Mouse (Mus musculus) c-Kit-negative CD71-positive TER-119-positive erythroid progenitor cells, embryonic 14.5 days (primary cell): ENCODE measurements around the gene Snai1.

Experiments used
- DNase-seq: peaks from one replicate; pipeline ENCODE4 v3.0.0-alpha.2; 2013; ENCODE audit warnings: low read depth, low spot score

Gene Snai1

DNA sequence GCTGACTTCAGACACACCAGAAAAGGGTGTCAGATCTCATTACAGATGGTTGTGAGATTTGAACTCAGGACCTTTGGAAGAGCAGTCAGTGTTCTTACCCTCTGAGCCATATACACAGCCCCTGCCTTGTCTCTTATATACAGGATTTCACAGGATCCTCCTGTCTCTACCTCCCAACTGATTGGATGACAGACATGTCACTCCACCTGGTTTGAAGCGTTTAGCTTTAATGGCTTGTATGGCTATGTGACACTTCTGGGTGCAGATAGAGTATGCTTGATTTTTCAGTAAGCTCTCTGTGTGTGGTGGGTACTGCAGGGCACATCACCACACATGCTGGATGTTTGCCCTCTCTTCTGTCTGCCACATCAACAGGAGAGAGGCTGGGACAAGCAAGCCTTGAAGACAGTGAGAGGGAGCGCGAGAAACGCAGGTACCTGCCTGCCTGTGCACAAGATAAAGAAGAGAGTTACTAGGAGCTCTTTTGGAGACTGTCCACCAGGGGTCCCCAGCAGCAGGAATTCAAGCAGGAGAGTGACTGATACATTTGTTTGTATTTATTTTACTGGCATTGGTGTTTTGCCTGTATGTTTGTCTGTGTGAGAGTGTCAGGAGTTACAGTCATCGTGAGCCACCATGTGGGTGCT lies 18.3 kb upstream of the Snai1 start:
- no peak for DNase-seq

DNA sequence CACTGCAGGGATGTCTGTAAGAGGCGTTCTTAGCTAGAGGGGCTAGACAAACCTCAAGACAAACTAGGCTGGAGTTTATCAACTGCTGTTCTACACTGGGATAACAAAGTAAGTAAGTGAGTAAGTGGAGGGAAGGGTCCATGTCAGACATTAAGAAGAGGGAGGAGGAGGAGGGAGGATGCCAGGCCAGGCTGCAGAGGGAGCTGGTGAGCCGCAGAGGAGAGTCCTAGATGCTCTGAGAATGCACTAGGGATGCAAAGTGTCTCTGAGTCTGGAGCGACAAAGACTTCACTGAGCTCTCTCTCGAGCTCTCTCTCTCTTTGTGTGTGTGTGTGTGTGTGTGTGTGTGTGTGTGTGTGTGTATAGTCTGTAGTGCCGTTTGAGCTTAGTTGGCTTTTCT lies 9.7 kb upstream of the Snai1 start:
- DNase-seq = no peak

- no peak for DNase-seq
Observed at GRCm38 (mm10) chr2:167529935-167530513, 8.0 kb upstream of the Snai1 start.

DNA sequence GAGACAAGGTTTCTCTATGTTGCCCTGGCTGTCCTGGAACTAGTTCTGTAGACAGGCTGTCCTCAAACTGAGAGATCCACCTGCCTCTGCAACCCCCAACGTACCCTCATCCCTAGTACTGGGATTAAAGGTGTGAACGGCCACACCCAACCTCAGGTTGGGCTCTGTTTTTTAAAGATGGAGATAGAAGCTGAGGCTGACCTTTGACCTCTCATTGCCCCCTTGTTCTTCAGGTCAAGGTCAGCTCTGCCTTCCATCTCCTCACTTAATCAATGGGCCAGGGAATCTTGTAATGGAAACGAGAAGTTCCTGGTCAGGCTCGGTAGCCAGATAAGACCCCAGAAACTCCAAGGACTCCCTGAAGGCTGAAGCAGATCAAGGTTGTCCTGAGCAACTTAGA lies 7.5 kb upstream of the Snai1 start:
- no peak for DNase-seq

- no peak for DNase-seq
Observed at GRCm38 (mm10) chr2:167532131-167532530, 5.9 kb upstream of the Snai1 start.

DNA sequence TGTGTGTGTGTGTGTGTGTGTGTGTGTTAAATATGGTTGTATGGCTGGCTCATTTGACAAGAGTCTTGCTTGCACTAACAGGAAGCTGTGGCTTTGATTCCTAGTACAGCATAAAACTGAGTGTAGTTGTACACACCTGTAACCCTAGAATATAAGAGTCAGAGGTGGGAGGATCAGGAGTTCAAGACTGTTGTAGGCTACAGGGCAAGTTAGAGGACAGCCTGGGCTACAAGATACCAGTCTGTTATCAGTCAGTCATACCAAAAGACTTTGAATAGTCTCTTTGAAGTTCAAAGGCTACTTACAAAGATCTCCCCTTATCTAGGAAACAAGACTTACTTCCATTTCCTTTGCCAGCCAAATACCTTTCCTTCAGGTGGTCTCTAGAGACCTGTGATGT lies 4.1 kb upstream of the Snai1 start:
- DNase-seq = no peak

DNA sequence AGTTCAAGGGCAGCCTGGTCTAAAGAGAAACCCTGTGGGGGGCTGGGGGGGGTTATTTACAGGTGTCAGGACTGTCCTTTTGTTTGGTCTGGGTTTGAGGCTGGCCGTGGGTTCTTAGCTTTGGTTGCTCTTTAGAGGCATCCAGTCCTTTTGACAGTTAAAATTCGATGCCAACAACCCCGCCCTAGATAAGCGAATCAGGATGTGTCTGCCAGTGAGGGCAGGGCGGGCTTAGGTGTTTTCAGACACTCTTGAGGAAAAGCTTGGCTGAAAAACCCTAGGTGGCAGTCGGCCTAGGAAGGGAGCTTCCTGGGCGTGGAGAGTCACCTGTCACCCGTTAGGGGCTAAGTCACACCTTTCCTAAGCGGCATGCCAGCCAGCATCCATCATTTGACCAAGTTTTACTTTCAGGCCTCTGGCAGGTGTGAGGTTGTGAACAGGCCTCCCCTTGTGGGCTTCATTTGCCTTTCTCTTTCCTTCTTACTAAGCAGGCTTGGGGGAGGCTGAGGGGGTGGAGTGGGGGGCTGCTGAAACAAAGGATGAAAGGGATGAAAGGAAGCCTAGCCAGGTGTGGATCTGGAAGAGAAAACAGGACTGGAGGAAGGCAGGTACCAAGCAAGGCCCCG lies 1.6 kb upstream of the Snai1 start:
- DNase-seq = no peak

GRCm38 (mm10) chr2:167538671-167539306 lies 794 bp downstream of the Snai1 start:
- no peak for DNase-seq

DNA sequence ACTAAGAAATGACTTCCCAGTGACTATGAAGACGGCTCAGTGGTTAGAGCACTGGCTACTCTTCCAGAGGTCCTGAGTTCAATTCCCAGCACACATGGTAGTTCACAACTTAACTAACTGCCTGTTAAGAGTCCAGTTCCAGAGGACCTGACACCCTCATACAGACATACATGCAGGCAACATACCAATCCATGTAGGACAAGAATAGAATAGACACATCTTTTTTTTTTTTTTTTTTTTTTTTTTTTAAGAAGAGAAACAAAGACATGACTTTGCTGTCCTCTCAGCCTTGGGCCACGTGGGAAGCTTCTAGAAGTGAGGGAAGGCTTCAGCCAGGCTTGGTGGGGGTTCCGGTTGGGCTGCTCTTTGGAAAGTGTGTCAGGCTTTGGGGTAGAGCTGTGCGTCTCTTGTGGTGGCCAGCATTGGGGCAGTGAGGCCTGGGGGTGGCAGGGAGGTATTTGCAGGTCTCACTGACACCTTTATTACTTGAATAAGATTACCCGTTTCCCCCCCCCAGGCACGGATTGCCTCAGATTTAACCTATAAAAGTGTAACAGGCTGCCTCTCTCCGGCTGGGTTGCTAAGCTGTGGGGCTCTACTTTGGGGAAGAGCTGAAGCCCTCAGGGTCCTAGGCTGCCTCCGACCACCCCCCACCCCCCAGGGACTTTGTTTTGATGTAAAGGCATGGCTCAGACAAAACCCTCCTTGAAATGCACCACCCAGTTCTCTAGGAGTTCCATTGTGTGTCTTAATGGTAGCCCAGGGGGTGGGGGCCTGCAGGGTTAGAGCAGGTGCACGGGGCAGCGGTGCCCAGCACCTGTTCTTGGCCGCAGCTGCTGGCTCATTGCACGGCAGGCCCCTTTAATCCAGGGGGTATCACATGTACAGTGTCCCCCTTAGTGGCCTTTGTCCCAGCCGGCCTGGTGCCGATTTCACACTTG lies 1.8 kb downstream of the Snai1 start:
- DNase-seq = no peak

- DNase-seq = no peak
Observed at GRCm38 (mm10) chr2:167540477-167541110, 2.6 kb downstream of the Snai1 start.

GRCm38 (mm10) chr2:167541324-167541723 lies 3.3 kb downstream of the Snai1 start:
- no peak for DNase-seq

- DNase-seq = no peak
Observed at GRCm38 (mm10) chr2:167541761-167542160, 3.8 kb downstream of the Snai1 start.

- no peak for DNase-seq
Observed at GRCm38 (mm10) chr2:167542361-167542760, 4.4 kb downstream of the Snai1 start.

DNA sequence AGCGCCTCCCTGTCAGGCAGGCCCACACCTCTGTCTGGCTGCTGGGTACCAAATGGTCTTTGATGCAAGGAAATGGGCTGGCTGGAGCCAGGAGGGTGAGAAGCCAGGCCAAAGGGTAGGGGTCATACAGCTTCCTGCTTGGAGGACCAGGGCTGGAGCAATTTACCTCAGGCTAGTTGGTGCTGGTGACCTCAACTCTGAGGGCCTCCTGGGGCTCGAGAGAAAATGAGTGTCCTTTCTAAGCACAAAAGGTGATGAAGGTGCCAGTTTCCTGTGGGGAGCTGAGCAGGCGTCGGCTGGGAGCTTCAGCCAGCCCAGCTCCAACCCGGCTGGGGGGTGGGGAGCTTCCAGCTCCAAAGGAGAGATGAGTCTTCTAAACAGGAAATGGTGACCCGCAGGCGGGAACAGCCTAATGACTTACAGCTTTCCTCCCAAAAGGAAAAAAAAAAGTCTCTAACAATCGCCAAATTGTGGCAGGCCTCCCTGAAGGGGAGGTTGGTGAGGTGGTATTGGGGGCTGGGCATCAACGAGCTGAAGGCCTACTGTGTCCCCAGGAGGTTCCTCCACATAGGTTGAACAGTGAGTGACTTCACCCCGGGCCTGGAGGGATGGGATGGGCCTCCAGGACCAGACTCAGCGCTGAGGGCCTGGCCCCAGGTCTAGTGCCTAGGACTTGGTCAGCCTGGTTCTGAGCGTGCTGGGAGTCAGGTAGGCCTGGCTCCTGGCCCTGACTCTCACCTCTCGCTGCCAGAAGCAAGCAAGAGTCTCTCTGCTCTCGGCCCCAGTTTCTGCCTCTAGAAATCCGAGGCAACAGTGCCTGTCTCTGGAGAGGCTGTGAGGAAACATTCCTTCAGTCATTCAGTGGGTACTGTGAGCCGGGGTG lies 5.4 kb downstream of the Snai1 start:
- no peak for DNase-seq

DNA sequence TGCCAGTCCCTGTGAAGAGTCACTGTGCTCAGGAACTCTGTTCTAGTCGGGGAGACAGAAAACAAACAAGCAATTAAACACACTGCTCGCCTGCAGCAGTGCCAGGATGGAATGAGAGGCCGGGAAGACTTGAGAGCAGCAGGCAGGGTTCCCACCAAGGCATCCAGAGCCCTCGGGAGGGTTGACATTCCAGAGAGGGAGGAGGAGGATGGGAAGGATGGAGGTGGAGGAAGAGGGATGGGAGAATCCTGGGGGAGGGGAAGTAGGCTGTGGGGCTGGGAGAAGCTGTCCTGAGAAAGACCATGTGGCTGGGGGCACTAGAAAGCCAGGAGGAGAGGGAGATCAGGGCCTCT lies 6.0 kb downstream of the Snai1 start:
- no peak for DNase-seq

GRCm38 (mm10) chr2:167544456-167544855 lies 6.5 kb downstream of the Snai1 start:
- no peak for DNase-seq

DNA sequence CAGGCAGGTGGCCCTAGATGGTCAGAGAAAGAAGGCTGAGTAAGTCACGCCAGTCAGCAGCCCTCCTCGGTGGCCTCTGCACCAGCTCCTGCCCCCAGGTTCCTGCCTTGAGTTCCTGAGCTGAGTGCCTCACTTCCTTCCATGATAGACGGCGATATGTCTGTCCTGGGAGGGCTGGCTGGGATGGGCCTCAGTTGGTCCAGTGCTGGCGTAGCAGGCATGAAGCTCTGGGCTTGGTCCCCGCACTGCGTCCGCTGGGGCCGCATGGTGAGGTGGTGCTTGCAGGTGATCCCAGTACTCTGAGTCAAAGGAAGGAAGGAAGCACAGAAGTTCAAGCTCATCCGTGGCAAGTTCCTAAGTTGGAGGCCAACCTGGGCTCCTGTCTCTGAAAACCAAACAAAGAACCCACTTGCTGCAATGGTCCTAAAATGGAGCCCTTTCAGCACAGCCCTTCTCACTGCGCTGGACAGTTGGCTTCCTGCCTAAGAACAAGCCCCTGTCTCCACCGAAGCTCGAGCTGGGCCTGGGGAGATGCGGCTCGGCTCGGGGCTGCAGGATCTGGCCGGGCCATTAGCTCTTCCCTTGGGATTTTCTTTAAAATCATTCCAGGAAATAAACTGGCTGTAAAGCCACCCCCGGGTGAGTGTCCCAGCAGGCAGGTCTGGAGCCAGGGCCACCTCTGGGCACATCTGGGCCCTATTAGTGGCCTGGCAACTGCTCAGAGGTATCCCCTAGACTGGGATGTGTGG lies 8.6 kb downstream of the Snai1 start:
- no peak for DNase-seq

DNA sequence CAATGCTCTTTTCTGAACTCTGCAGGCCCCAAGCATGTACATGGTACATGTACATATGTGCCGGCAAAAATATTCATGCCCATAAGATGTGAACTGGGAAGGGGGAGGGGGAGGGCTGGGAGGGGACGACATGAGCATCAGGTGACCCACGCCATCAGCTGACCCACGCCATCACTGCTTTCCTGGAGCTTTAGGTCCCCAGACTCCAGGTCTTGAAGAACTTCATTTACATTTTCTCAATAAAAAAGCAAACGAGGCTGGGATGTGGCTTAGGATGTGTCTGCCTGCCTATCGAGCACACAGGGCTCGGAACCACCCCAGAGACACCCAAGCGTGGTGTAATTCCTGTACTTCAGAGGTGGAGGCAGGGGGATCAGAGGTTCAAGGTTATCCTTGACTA lies 9.4 kb downstream of the Snai1 start:
- no peak for DNase-seq

DNA sequence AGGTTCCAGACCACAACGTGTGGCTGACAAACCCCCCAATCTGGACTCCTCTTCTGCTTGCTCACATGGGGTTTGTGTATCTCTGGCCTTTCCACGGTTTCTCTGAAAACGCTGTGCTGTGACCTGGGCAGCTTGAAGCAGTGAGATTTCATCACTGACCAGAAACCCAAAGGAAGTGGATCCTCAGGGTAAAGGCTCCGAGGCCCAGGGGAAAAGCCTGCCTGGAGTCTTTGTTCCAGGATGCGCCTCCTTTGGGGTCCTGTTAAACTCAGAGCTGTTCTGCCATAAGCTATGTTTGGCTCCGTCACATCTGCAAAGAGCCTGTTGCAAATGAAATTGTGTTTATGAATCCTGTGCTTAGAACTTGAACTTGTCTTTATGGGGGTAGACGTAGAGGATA lies 11.0 kb downstream of the Snai1 start:
- DNase-seq = no peak
